Mouse (Mus musculus): ENCODE results near the gene Csrnp3. TPM values are rescaled to one million over a fixed set of nuclear protein-coding genes. Genes with fewer than 3 reads are reported as not detected.

Gene Csrnp3
- polyA plus RNA-seq (2017; shearing (Covaris generic)) = not detected

DNA sequence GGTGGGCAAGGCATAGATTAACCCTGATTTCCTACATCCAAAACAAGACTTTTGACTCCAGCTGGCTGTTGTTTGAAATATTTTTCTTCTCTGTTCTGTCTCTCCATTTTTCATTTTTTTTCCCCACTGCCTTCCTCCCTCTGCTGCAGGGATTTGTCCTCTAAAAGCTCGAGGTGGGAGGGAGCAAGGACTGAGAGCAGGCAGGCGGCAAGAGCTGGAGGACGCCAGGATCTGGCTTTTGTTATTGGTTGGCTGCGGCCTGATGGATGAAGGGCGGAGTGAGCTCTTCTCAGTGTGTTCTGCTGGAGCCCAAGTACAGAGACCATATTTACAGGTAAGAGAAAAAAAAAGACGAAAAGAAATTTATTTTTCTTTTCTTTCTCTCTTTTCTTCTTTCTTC is at the start of gene Csrnp3:
TSS of gene Csrnp3 (plus strand) at position 217 of the 400 bp plus-strand sequence.

Other genes starting within 250 kb of the Csrnp3 start
- 0.33 TPM for gene Scn2a, start 225.0 kb upstream of the Csrnp3 start, polyA plus RNA-seq (2017; shearing (Covaris generic))